Mouse (Mus musculus): Measurements from ENCODE around the gene Gm28729. TPM values are rescaled to one million over a fixed set of nuclear protein-coding genes. Genes with fewer than 3 reads are reported as not detected.
"Not testable (repeated sequence)": the region's sequence is repeated elsewhere in the genome, so short reads cannot be mapped to it uniquely, and the experiment has no call there.

The Gm28729 gene
- total RNA-seq, 2 experiments from 2014 or later = 0.34 TPM; not detected in 1

DNA sequence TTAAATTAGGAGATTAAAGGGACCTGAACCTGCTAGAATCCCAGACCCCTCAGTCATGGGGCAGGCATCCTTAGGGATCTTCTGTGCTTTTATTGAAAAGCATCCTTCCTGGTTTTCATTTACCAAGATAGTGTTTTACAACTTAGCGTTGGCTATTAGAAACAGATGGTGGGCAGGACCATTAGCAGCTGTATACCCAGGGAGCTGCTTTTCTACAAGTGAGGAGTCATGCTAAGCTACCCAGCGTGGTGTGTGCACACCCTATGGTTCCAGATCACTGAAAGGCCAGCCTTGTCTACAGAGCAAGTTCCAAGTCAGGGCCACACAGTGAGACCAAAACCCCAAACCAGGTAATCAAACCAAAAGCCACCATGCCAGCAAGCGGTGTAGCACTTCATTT is 52.7 kb downstream of the Gm28729 start:
- DNase-seq (ENCODE audit: low spot score in 2 of 2) = no peak
- intact Hi-C loops (cut with DNase I) = no loop called here

DNA sequence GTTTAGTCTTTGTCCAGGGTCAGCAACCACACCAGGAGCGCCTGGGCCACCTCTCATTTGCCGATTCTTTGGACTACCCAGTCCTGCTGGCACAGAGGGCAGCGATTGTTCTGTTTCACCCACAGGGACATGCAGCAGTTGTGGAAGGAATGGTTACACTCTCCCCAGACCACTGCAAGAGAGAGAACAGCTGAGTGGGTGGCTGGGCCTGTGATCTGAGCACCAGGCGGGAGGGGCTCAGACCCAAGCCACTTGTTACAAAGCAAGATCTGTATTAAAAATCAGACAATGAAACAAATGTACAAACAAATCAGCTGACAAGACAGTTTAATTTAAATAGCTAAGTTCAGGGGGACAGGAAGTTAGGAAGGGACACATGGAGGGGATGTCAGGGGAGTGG is 53.4 kb downstream of the Gm28729 start:
- intact Hi-C loops (cut with DNase I); DNase-seq (ENCODE audit: low spot score in 2 of 2): not testable (repeated sequence)

DNA sequence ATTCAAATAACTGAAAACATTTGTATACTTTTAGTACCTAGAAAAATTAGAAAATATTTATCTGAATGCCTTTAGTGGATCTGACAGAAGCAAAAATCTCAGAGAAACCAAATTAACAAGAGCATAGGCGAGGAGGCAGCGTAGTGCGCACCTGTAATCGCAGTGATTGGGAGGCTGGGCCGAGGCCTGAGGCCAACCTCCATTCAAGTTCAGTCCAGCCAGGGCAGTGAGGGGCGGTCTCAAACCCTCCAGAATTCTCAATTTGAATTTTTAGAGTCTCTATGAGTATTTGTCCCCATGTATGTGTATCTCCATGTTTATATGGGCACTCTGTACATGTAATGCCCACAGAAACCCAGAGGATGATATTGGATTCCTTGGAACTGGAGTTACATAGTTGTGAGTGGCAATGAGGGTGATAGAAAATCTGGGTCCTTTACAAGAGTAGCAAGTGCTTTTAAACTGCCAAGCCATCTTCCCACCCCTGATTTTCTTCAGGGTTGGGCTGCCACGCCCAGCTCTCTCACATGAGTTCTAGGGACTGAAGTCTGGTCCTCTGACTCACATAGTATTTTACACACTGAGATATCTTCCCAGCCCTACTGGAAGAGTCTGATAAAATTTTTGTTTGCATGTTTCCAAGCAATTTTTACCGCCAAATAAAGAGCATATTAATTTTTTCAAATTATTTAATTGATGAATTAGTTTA is 54.6 kb downstream of the Gm28729 start:
- intact Hi-C loops (cut with DNase I) = no loop called here
- DNase-seq (ENCODE audit: low spot score in 2 of 2) = no peak

DNA sequence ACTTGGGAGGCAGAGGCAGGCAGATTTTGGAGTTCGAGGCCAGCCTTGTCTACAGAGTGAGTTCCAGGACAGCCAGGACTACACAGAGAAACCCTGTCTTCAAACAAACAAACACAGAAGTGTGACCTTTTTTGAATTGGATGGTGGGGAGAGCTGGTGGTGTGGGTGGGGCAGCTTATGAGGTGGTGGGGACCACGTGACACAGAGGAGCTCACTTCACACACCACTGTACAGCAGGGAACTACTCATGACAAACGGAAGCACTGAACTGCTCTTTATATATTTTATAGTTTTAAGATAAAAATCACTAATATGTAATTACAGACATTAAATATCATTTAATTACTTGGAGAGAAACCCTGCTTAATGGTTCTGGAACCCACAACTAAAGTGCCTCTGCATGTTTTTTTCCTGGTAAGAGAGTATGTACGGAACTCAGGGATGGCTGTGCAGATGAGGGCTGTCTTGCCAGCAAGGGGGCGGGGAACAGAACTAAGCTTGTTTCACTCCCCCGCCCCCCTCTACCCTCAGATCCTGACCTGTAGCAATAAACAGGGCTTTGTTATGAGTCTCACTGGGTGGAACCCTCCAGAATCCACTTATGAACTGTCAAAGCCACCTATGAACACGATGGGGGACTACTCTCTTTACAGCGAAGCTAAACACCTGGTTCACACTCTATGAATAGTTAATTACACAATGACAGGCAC is 55.4 kb downstream of the Gm28729 start:
- intact Hi-C loops (cut with DNase I) = no loop called here
- DNase-seq (ENCODE audit: low spot score in 2 of 2) = no peak

DNA sequence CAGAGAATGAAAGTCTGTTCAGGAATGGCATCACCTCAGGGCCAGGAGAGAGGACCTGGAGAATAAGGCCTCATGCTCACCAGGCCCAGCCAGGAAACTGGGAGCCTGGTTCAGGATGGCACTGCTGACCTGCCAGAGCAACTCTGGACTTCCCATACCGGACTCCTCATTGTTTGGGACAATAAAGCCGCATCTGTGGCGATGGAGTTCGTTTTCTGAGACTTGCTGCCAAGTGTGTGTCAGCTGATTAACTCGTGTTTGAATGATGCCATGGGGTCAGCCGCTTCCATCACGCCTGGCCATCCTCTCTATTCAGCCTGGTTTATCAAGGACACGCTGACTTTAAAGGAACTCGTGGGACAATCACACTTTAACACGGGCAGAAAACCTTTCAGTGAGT is 61.4 kb downstream of the Gm28729 start:
- no peak for DNase-seq (ENCODE audit: low spot score in 2 of 2)
- intact Hi-C loops (cut with DNase I) = no loop called here

DNA sequence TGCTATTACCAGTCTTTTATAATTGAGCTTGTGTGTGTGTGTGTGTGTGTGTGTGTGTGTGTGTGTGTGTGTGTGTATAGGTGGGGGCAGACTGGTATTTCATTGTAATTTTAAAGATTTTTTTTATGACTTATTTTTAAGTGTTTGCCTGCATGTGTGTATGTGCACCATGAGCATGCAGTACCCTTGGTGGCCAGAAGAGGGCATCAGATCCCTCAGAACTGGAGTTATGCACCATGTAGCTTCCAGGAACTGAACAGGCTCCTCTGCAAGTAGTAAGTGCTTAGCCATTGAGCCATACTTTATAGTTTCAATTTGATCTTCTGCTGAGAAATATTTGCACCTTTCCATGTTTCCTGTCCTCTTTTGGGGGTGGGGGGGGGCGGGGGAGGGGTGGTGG is 63.5 kb downstream of the Gm28729 start:
- intact Hi-C loops (cut with DNase I) = no loop called here
- DNase-seq (ENCODE audit: low spot score in 2 of 2) = no peak

DNA sequence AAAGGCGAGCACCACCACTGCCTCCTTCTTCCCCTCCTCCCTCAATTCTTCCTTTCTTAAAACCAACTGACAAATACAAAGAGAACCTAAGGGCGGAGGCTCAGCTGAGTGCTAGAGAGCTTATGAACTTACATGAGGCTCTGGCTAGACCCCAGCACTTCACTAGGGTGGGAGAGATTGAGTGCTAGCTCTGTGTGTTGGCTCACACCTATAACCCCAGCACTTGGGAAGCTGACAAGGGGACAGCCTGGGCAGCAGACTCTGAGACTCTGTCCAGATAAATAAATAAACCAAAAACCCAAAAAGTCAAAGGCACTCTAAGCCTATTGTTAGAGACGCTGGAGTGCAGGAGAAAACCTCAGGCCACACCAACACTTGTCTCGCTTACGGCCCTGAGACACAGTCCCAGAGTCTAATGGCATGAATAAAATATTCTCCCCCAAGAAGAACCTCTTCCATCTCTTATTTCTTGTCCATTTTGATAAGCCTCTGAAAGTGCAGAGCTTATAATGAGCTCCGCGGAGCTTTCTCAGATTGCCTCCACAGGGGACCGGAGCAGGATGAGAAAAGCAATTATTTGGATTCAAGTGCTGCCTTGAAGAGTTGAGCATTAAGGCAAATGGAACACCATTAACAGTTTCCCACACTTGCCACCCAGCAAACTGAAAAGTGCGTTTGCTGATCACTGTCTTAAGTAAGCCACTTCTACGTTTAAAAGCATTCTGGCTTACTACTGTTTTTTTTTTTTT is 64.8 kb downstream of the Gm28729 start:
- DNase-seq (ENCODE audit: low spot score in 2 of 2) = no peak
- intact Hi-C loops (cut with DNase I) = no loop called here

DNA sequence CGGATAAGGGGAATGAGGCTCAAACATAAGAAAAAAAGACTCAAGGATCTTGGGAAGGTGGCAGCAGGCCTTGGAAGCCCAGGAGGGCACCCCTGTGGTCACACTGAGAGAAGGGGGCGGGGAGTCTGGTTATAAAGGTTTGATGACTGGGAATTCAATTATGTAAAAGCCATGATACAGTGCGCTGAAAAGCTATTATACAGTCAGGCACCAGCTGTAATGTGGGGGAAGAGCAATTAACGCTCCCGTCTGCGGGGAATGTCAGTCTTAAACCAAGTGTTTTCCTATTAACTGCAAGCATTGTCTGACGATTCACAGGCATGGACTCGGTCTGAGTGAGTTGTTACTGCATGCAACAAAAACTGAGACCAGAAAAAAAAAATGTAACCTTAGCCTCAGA is 69.4 kb downstream of the Gm28729 start:
- intact Hi-C loops (cut with DNase I) = no loop called here
- DNase-seq (ENCODE audit: low spot score in 2 of 2) = no peak

GRCm38 (mm10) chr9:96452956-96453355 is 72.1 kb downstream of the Gm28729 start:
- intact Hi-C loops (cut with DNase I) = no loop called here
- DNase-seq (ENCODE audit: low spot score in 2 of 2) = no peak

DNA sequence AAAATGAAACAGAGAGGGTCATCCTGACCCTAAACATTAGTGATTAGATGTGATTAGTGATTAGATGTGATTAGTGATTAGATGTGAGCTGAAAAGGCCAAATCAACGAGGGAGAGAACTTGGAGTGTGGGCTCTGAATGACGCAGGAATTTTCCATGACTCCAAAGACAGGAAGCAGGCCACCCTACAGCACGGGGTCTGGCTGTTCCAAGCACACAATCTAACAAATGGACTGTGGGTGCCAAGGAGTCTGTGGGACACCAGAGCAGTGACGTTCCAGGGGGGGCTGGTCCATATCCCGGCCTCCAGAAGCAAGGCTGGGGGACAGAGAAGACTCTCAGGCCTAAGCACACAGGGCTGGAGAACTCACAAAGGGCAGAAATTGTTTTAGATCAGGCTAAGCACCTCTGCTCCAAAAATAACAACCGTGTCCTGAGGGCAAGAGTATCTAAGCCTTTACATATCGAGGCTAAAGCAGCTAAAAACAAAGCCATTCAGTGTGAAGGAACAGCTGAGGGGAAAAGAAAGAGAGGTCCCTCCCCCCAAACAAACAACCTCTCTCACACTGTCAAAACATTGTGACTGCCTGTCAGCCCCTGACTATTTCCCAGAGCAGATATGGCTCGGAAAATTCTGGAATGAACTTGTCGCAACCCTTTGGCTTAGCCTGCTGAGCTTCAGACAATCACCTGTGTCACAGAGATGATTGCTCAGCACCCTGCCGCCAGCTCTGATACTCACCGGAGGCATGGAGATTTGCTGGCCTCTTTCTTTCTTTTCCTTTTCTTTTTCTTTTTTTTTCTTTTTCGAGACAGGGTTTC is 74.0 kb downstream of the Gm28729 start:
- intact Hi-C loops (cut with DNase I) = no loop called here
- DNase-seq (ENCODE audit: low spot score in 2 of 2) = no peak

- no peak for DNase-seq (ENCODE audit: low spot score in 2 of 2)
- intact Hi-C loops (cut with DNase I) = no loop called here
These were observed 75.5 kb downstream of the Gm28729 start for GRCm38 (mm10) chr9:96449514-96449913.

DNA sequence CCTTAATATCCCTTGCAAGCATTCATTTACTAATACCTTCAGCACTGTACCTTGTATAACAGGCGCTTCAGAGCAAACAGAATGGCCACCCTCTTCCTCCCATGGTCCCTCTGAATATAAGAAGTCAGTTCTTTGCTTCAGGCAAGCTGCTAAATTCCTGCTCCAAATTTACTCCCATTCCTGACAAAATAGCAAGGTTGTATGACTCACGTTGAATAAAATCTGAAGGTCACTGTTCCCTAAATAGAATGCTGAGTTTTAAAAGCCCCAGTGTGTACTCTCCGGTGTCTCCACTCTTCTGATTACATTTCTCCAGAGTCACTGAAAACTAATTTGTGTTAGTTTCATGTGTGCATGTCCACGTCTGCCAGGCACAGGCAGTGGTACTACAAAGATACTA is 79.7 kb downstream of the Gm28729 start:
- intact Hi-C loops (cut with DNase I) = no loop called here
- no peak for DNase-seq (ENCODE audit: low spot score in 2 of 2)

DNA sequence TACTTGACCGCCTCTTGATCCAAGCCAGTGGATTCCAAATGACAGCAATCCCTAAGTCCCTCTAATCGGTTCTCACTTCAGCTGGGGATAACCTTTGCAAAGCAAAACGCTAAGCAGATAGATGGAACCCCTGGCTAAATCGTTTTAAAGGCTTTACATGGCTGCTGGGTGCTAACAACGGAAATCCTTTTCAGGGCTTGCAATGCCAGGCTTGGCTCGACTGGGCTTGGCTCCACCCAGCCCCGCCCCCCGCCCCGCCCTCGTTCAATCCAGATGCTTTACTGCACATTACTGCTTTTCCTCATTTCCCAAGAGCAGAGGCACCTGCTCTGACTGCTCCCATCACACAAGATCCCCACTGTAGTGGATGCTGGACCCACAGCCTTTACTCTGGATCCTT is 83.0 kb downstream of the Gm28729 start:
- intact Hi-C loops (cut with DNase I) = no loop called here
- no peak for DNase-seq (ENCODE audit: low spot score in 2 of 2)

GRCm38 (mm10) chr9:96438334-96438871 is 86.7 kb downstream of the Gm28729 start:
- intact Hi-C loops (cut with DNase I) = no loop called here
- no peak for DNase-seq (ENCODE audit: low spot score in 2 of 2)

DNA sequence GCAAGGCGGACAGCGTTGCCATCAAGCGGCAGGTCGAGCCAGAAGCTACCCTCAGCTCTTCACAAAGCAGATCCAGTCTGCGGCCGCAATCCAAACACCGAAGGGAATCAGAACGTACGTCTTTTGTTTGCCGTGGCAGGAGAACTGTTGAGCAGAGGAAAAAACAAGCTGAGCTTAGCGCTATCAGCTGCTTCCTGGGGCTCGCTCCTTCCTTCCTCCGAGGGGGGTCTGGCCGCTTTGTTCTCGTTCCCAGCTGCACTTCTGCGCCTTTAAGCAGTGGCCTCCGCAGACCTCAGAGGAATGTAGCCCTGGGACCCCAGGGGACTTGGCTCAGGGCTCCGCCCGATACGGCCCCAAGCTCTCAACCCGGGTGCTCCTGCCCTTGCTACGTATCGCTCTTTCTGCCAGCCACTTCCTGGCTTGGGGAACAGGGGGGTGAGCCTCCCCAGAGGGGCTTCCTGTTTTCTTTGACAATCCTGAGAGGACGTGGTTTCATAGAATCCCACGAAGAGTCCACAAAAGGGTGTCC is 87.2 kb downstream of the Gm28729 start:
- intact Hi-C loops (cut with DNase I) = no loop called here
- DNase-seq (ENCODE audit: low spot score in 2 of 2) = peak in 1 of 2 experiments; percentile 48

DNA sequence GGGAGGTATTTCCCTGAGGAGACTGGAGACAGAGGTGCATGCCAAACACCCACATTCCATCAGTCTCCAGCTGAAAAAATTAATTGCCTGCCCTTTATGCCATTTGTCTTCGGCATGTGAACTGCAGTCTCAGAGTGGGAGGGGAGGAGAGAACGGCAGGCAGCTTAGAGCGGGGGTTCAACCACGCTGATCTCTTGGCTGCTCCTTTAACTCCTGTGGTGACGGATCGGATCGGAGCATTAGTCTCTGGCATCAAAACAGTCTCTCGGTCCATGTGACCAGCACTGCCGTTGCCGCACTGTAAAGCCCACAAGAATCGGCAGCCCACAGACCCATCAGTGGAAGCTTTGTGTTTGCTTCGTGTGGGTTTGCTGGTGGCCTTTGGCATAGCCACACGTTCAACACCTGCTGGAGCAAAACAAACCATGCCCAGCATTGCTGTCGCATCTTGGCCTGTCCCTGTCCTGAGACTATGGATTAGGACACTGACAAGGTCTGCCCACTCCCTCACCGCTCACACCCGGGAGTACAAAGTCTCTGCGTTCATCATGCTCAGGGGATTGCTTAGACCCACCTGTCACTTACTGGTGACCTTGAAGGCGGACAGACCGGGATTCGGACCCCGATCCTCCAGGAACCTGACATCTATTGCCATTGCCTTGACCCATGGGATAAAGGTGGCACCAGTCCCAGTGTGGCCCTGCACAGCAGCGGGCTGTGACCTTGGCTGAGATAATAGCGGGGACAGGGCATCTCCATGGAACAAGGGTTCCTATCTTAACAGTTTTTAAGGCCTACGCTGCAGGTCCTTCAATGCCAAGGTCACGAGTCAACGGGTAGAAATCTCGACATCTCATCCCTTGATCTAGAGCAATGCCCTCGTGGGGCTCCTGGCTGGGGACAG is 87.9 kb downstream of the Gm28729 start:
- intact Hi-C loops (cut with DNase I) = no loop called here
- DNase-seq (ENCODE audit: low spot score in 2 of 2) = peak in 1 of 2 experiments; percentile 15
